Mouse (Mus musculus) lung, embryonic 16.5 days (tissue): ENCODE data around the gene Ap1m1. TPM values are rescaled to one million over a fixed set of nuclear protein-coding genes. Genes with fewer than 3 reads are reported as not detected.

Experiments
- ATAC-seq: fragments of 200-750 bp; cut with Nextera tagmentation; 2 replicates; pipeline ENCODE4 v1.8.0; 2017; ENCODE audit warnings: low read depth, mild to moderate bottlenecking, moderate library complexity
- H3K27ac ChIP-seq: fragments of 300-500 bp; sonication (generic); 2 replicates; pipeline ENCODE4 v1.5.1; 2014; ENCODE audit warnings: mild to moderate bottlenecking, control low read depth, low read length
- H3K27me3 ChIP-seq: fragments of 300-500 bp; sonication (generic); 2 replicates; pipeline ENCODE4 v1.6.1; 2014; ENCODE audit warnings: low read depth, low read length, mixed read lengths; ENCODE audit not compliant: control insufficient read depth, insufficient read depth
- H3K36me3 ChIP-seq: fragments of 300-500 bp; sonication (generic); 2 replicates; pipeline ENCODE4 v1.6.1; 2014; ENCODE audit warnings: low read length; ENCODE audit not compliant: control insufficient read depth, insufficient read depth
- H3K4me1 ChIP-seq: fragments of 300-500 bp; sonication (generic); replicated peaks from 2 replicates; pipeline ENCODE4 v1.6.1; 2014; ENCODE audit warnings: low read length, mixed read lengths; ENCODE audit not compliant: control insufficient read depth, insufficient read depth
- H3K4me2 ChIP-seq: fragments of 300-500 bp; sonication (generic); 2 replicates; pipeline ENCODE4 v1.6.1; 2014; ENCODE audit warnings: low read depth, low read length, control low read depth
- H3K4me3 ChIP-seq: fragments of 300-500 bp; sonication (generic); 2 replicates; pipeline ENCODE4 v1.5.1; 2014; ENCODE audit warnings: mild to moderate bottlenecking, low read length, control low read depth
- H3K9ac ChIP-seq: fragments of 300-500 bp; sonication (generic); 2 replicates; pipeline ENCODE4 v1.6.1; 2014; ENCODE audit warnings: low read length, control low read depth
- H3K9me3 ChIP-seq: fragments of 300-500 bp; sonication (generic); 2 replicates; pipeline ENCODE4 v1.6.1; 2016; ENCODE audit warnings: low read length; ENCODE audit not compliant: control insufficient read depth
- WGBS: fragments of 180-500 bp; shearing (Covaris S2); extraction: QIAGEN DNeasy Blood & Tissue Kit; methylation state at CpG from one replicate; pipeline ENCODE4 v1.1.7; 2014; 5-methylcytosine and 5-hydroxymethylcytosine counted together
- polyA plus RNA-seq: library from polyadenylated mRNA; unstranded; fragments of >200 nt; fragmentation: Nextera tagmentation; extraction: Ambion mirVana; gene quantifications from 2 replicates; pipeline ENCODE4 v1.2.1, GENCODE M21; 2015

Ap1m1 gene
- polyA plus RNA-seq, 1 experiment from 2014 or later: 98.3 TPM

DNA sequence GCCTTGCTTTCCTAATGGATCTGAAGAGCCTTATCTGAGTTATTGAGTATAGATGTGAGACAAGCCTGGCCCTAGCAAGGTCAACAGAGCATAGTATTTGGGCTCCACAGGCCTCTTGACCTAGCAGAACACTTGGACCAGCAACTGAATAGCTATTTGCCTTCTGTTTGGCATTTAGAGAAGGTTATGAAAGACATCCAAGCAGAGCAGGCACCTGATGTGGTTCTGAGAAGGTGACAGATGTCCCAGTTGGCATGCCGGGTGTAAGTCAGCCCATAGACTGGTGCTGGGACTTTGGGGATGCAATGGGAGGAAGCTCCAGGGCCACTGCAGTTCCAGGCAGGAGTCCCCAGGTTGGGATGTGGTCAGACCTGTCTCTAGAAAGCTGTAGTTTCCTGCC lies 2.4 kb downstream of the Ap1m1 start:
- H3K9ac ChIP-seq: no peak overlapping the region
- no peak overlapping the region for H3K4me3 ChIP-seq
- ATAC-seq: no peak

DNA sequence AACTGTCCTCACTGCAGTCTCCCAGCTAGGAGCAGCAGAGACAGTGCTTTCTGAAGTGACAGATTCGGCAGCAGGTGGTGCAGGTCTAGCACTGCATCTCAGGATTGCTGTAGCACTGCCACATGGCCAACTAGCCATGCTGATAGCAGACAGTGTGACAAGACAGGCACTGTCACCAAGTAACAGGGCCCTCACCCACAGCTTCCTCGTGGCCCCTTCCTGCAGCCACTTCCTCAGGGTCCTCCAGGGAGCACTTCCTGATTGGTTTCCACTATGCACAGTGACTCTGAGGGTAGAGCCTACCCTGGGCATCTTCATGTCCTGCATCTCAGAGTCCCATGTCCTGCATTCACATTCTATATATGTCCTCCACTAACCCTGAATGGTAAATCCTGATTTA lies 4.8 kb downstream of the Ap1m1 start:
- H3K4me1 ChIP-seq: peaks cover 6% of the 10 kb centered on the region
- H3K4me2 ChIP-seq: no peak overlapping the region
- ATAC-seq: no peak
- H3K27me3 ChIP-seq: no peaks in the 10 kb centered on the region
- H3K27ac ChIP-seq: no peak overlapping the region
- H3K9ac ChIP-seq: no peak overlapping the region
- no peaks in the 10 kb centered on the region for H3K9me3 ChIP-seq
- peaks cover 3% of the 10 kb centered on the region; the same call in 1 of the 2 replicates for H3K36me3 ChIP-seq
- H3K4me3 ChIP-seq: no peak overlapping the region
- WGBS: 58% methylated on average over 2 of the region's 2 CpGs

More for the DNA sequence above, 2.4 kb downstream of the Ap1m1 start:
- Histone ChIP-seq H3K4me2 (no peak overlapping the region), H3K4me1 (peaks cover 6% of the 10 kb centered on the region), H3K27me3 (no peaks in the 10 kb centered on the region), H3K27ac (no peak overlapping the region), H3K36me3 (peaks cover 3% of the 10 kb centered on the region; the same call in 1 of the 2 replicates), H3K9me3 (no peaks in the 10 kb centered on the region)
- WGBS: 81% methylated on average over 1 of the region's 1 CpGs

DNA sequence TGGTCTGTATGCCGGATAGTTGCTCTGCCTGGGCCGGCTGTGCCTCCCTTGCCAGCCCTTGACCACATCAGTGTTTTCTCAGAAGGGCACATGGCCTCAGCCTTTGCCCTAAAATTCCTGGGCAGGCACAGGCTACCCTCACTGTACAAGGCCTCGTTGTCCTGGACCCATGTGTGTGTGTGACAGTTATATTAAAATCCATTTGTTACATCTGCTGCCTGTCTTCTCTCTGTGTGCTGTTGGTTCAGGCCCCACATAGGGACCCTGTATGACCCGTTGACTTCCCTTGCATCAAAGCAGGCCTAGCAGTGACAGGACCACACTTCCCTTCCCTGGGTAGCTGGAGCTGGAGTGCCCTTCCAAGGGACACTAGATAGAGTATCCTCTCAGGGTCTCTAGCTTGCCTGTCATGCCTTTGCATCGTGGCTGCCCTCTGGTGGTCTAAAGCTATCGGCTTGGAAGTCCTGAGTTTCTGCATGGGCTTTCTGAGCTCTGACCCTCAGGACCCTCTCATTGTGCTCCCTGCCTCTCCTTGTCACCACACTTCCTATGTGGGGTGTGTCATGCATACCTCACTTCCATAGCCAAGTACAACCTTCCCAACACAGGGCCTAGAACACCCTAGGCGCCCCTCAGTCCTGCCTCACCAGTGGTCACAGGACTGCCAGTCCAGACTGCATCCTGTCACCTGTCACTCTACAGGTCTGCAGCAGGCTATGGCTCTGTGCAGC lies 17.5 kb downstream of the Ap1m1 start:
- Histone ChIP-seq H3K4me2 (no peak overlapping the region), H3K9me3 (no peaks in the 10 kb centered on the region), H3K36me3 (no peaks in the 10 kb centered on the region; the same call in none of the 2 replicates), H3K4me3 (no peak overlapping the region), H3K27me3 (no peaks in the 10 kb centered on the region), H3K27ac (no peak overlapping the region), H3K9ac (no peak overlapping the region), H3K4me1 (no peaks in the 10 kb centered on the region)
- ATAC-seq: no peak
- WGBS: 59% methylated on average over 7 of the region's 7 CpGs

DNA sequence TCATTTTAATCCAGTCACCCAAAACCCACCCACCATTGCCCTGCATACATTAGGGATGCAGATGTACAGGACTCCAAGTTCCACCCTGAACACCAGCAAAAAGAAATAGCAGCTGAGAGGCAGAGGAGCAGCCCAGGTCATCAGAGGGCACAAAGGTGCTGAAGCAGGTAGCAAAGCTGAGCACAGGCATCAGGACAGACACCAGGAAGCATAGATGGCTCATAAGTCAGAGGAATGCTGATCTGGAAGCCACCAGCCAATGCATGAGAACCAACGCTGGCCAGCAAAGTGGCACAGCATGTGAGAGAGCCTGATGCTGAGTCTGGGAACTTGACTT lies 18.1 kb downstream of the Ap1m1 start:
- Histone ChIP-seq H3K27me3 (no peaks in the 10 kb centered on the region), H3K27ac (no peak overlapping the region), H3K4me2 (no peak overlapping the region), H3K36me3 (no peaks in the 10 kb centered on the region; the same call in 1 of the 2 replicates), H3K4me1 (no peaks in the 10 kb centered on the region), H3K4me3 (no peak overlapping the region), H3K9ac (no peak overlapping the region), H3K9me3 (no peaks in the 10 kb centered on the region)
- no peak for ATAC-seq
- WGBS: 83% methylated on average over 1 of the region's 1 CpGs

DNA sequence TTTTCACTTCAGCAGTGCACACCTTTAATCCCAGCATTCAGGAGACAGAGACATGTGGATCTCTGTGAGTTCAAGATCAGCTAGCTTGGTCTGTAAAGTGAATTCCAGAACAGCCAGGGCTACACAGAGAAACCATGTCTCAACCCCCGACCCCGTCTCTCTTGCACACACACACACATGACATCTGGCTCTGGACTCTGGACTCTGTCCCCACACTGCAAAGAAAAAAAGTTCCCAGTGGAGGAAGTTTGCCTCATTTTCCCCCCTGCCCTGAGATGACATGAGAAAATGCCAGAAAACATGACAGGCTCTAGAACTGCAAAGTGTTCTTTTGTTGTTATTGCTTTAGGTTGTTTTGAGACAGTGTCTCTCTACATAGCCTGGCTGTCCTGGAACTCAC lies 20.0 kb downstream of the Ap1m1 start:
- Histone ChIP-seq H3K9me3 (no peaks in the 10 kb centered on the region), H3K4me3 (no peak overlapping the region), H3K4me2 (no peak overlapping the region), H3K27me3 (no peaks in the 10 kb centered on the region), H3K9ac (no peak overlapping the region), H3K36me3 (no peaks in the 10 kb centered on the region; the same call in 1 of the 2 replicates), H3K27ac (no peak overlapping the region), H3K4me1 (no peaks in the 10 kb centered on the region)
- 53% methylated on average over 2 of the region's 2 CpGs for WGBS
- ATAC-seq: no peak

DNA sequence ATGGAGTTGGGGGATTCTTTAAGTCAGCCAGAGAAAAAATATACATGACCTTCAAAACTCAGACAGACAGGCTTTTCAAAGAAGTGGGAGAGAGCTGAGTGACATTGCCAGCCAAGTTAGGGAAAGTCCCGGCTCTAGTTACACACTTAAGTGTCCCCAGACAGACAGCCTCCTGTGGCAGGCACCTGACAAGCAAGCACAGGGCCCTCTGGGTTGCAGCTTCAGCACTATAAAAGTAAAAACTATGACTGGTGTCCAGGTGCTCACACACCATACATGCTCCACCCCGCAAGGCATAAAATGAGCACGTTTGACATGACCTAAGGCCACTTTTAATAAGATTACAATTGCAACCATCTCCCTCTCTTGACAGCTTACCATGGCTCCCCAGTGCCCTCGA lies 20.8 kb downstream of the Ap1m1 start:
- H3K4me3 ChIP-seq: no peak overlapping the region
- ATAC-seq: no peak

DNA sequence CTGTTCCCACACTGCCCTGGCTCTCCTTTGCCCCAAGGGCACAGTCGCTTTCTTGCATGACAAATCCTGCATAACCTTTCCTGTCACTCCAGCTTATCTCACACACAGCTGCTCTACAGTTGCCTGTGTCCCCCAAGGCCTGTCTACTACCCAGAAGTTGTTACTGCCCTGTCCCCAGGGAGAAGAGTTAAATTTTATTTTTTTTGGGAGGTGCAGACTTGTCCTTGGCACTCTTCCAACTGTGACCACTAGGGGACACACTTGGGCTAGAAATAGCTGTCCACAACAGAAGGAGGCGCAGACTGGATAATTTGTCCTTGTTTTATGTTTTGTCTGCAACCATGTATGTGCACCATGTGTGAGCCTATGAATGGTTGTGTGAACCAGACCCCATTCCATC lies 21.2 kb downstream of the Ap1m1 start:
- H3K27ac ChIP-seq: no peak overlapping the region
- 28% methylated on average over 2 of the region's 2 CpGs for WGBS

More for the DNA sequence above, 20.8 kb downstream of the Ap1m1 start:
- Histone ChIP-seq H3K9ac (no peak overlapping the region), H3K36me3 (no peaks in the 10 kb centered on the region; the same call in 1 of the 2 replicates), H3K4me1 (no peaks in the 10 kb centered on the region), H3K9me3 (no peaks in the 10 kb centered on the region), H3K4me2 (no peak overlapping the region), H3K27ac (no peak overlapping the region), H3K27me3 (no peaks in the 10 kb centered on the region)
- WGBS: 44% methylated on average over 4 of the region's 4 CpGs

DNA sequence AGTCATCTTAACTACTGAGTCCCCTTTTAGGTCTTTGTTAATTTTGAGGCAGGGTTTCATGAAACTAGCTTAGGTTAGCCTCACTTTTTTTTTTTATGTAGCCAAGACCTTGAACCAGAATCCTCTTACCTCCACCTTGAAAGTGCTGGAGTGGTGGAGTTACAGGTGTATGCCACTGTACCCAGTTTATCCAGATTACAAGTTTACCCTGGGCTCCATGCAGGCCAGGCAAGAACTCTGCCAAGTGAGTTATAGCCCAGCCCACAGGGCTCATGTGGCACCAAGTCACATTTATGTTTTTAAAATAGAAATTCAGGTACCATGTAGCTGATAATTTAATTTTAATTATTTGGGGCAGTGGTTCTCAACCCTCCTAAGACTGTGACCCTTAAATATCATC lies 21.6 kb downstream of the Ap1m1 start:
- Histone ChIP-seq H3K9me3 (no peaks in the 10 kb centered on the region), H3K27me3 (no peaks in the 10 kb centered on the region), H3K27ac (no peak overlapping the region), H3K9ac (no peak overlapping the region), H3K4me2 (no peak overlapping the region), H3K4me3 (no peak overlapping the region), H3K4me1 (no peaks in the 10 kb centered on the region), H3K36me3 (no peaks in the 10 kb centered on the region)
- no peak for ATAC-seq

More for the DNA sequence above, 21.2 kb downstream of the Ap1m1 start:
- ATAC-seq: peak; percentile 39
- Histone ChIP-seq H3K9ac (no peak overlapping the region), H3K9me3 (no peaks in the 10 kb centered on the region), H3K4me2 (no peak overlapping the region), H3K27me3 (no peaks in the 10 kb centered on the region), H3K4me1 (no peaks in the 10 kb centered on the region), H3K36me3 (no peaks in the 10 kb centered on the region), H3K4me3 (no peak overlapping the region)

DNA sequence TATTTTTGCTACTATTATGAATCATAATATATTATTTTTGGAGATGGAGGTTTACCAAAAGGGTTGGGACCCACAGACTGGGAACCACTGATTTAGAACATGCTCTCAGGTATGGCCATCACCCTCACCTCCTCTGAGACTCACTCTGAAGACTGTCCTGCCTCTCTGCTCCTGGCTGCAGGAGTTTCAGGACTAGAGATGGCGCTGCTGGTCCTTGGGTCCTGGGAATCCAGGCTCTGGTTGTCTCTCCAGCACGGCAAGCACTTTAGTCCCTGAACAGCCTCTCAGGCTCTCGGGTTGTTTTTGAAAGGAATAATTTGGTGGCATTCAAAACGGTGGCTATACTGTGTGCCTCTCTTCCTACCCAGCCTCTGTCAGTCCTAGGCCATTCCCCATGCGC lies 22.1 kb downstream of the Ap1m1 start:
- no peaks in the 10 kb centered on the region for H3K9me3 ChIP-seq
- H3K36me3 ChIP-seq: no peaks in the 10 kb centered on the region
- H3K27me3 ChIP-seq: no peaks in the 10 kb centered on the region
- H3K9ac ChIP-seq: no peak overlapping the region
- H3K4me3 ChIP-seq: no peak overlapping the region
- no peak overlapping the region for H3K27ac ChIP-seq
- WGBS: 50% methylated on average over 5 of the region's 5 CpGs
- H3K4me1 ChIP-seq: no peaks in the 10 kb centered on the region
- ATAC-seq: no peak
- no peak overlapping the region for H3K4me2 ChIP-seq

DNA sequence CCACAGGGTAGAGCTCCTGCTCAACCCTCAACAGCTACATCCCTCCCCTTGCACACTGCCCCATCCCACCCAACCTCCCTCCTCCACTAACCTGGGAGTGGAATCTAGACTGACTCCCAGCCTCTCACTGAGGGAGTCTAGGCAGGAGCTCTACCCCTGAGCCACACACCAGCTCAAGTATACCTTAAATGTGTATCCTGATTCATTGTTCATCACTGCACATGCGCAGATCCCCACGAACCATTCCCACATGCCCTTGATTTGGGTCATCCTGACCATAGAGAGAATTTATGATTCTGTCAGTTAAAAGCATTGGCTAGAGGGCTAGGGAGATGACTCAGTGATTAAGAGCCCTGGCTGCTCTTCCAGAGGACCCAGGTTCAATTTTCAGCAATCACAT lies 22.9 kb downstream of the Ap1m1 start:
- no peak overlapping the region for H3K27ac ChIP-seq
- no peak for ATAC-seq
- no peak overlapping the region for H3K4me3 ChIP-seq
- no peaks in the 10 kb centered on the region for H3K9me3 ChIP-seq
- WGBS: 85% methylated on average over 2 of the region's 2 CpGs
- H3K9ac ChIP-seq: no peak overlapping the region
- H3K36me3 ChIP-seq: no peaks in the 10 kb centered on the region
- no peak overlapping the region for H3K4me2 ChIP-seq
- H3K4me1 ChIP-seq: no peaks in the 10 kb centered on the region
- no peaks in the 10 kb centered on the region for H3K27me3 ChIP-seq
